Mouse (Mus musculus) urinary bladder, postnatal 14 days (tissue): ENCODE results near the gene Zbtb8a.
"Not testable (repeated sequence)": the region's sequence is repeated elsewhere in the genome, so short reads cannot be mapped to it uniquely, and the experiment has no call there.

Source experiments
- DNase-seq: peaks from one replicate; pipeline ENCODE4 v3.0.0; 2021; ENCODE audit warnings: low spot score

Gene Zbtb8a

GRCm38 (mm10) chr4:129377601-129378390 is at the start of gene Zbtb8a:
Zbtb8a (minus strand) TSS chr4:129378116.
- peak; percentile 60 for DNase-seq

- no peak for DNase-seq
Observed at GRCm38 (mm10) chr4:129418321-129418720, 40.4 kb upstream of the Zbtb8a start.

GRCm38 (mm10) chr4:129416478-129416877 is 38.6 kb upstream of the Zbtb8a start:
- DNase-seq, result peak; percentile 58

- no peak for DNase-seq
Observed at GRCm38 (mm10) chr4:129415892-129416291, 38.0 kb upstream of the Zbtb8a start.

- no peak for DNase-seq
Observed at GRCm38 (mm10) chr4:129410991-129411390, 33.1 kb upstream of the Zbtb8a start.

- DNase-seq, result not testable (repeated sequence)
Observed at GRCm38 (mm10) chr4:129410532-129410931, 32.6 kb upstream of the Zbtb8a start.

GRCm38 (mm10) chr4:129406447-129406846 is 28.5 kb upstream of the Zbtb8a start:
- peak; percentile 77 for DNase-seq

GRCm38 (mm10) chr4:129399813-129400212 is 21.9 kb upstream of the Zbtb8a start:
- no peak for DNase-seq

- DNase-seq, result peak; percentile 45
Observed at GRCm38 (mm10) chr4:129396960-129397359, 19.0 kb upstream of the Zbtb8a start.

GRCm38 (mm10) chr4:129394089-129394870 is 16.4 kb upstream of the Zbtb8a start:
- DNase-seq, result no peak

GRCm38 (mm10) chr4:129390936-129391557 is 13.1 kb upstream of the Zbtb8a start:
- no peak for DNase-seq

GRCm38 (mm10) chr4:129390216-129390743 is 12.4 kb upstream of the Zbtb8a start:
- DNase-seq, result peak; percentile 27

GRCm38 (mm10) chr4:129388404-129388803 is 10.5 kb upstream of the Zbtb8a start:
- DNase-seq, result no peak

- DNase-seq, result no peak
Observed at GRCm38 (mm10) chr4:129386989-129387388, 9.1 kb upstream of the Zbtb8a start.

- DNase-seq, result no peak
Observed at GRCm38 (mm10) chr4:129386269-129386946, 8.5 kb upstream of the Zbtb8a start.

- DNase-seq, result no peak
Observed at GRCm38 (mm10) chr4:129385685-129386084, 7.8 kb upstream of the Zbtb8a start.

- DNase-seq, result peak; percentile 52
Observed at GRCm38 (mm10) chr4:129384440-129384839, 6.5 kb upstream of the Zbtb8a start.

GRCm38 (mm10) chr4:129383586-129383985 is 5.7 kb upstream of the Zbtb8a start:
- DNase-seq, result no peak

- DNase-seq, result no peak
Observed at GRCm38 (mm10) chr4:129382488-129382887, 4.6 kb upstream of the Zbtb8a start.

- no peak for DNase-seq
Observed at GRCm38 (mm10) chr4:129382029-129382428, 4.1 kb upstream of the Zbtb8a start.

- no peak for DNase-seq
Observed at GRCm38 (mm10) chr4:129381148-129381547, 3.2 kb upstream of the Zbtb8a start.

- DNase-seq, result no peak
Observed at GRCm38 (mm10) chr4:129379805-129380204, 1.9 kb upstream of the Zbtb8a start.
